Mouse (Mus musculus) WW6 (cell line): ENCODE measurements around the gene Olfr606.
"Not testable (repeated sequence)": the region's sequence is repeated elsewhere in the genome, so short reads cannot be mapped to it uniquely, and the experiment has no call there.

Experiments
- DNase-seq: peaks from one replicate; pipeline ENCODE4 v3.0.0-alpha.2; 2013; ENCODE audit warnings: low read depth, low spot score

Olfr606 gene

GRCm38 (mm10) chr7:103448746-103449145 is at the start of gene Olfr606:
Gene Olfr606 (plus strand): TSS chr7:103449046.
- DNase-seq, result no peak

- DNase-seq, result not testable (repeated sequence)
Measured at GRCm38 (mm10) chr7:103406521-103407055, 42.3 kb upstream of the Olfr606 start.

- not testable (repeated sequence) for DNase-seq
Measured at GRCm38 (mm10) chr7:103414772-103415171, 34.1 kb upstream of the Olfr606 start, which contains the start of gene Usp17lc. Gene Usp17lc (plus strand): TSS chr7:103415072.

- DNase-seq, result no peak
Measured at GRCm38 (mm10) chr7:103445339-103445738, 3.5 kb upstream of the Olfr606 start, which contains the start of gene Olfr605. Gene Olfr605 (minus strand): TSS chr7:103445439.

GRCm38 (mm10) chr7:103460590-103460989 is 11.7 kb downstream of the Olfr606 start:
- no peak for DNase-seq

- DNase-seq, result no peak
Measured at GRCm38 (mm10) chr7:103469577-103469976, 20.7 kb downstream of the Olfr606 start, which contains the start of gene Olfr608. Gene Olfr608 (plus strand): TSS chr7:103469877.

- DNase-seq, result not testable (repeated sequence)
Measured at GRCm38 (mm10) chr7:103477106-103477505, 28.3 kb downstream of the Olfr606 start.

- DNase-seq, result no peak
Measured at GRCm38 (mm10) chr7:103497962-103498361, 49.1 kb downstream of the Olfr606 start, which contains the start of gene Olfr609. Gene Olfr609 (minus strand): TSS chr7:103498062.
